Mouse (Mus musculus): ENCODE data around the gene Gtf2h3.

DNA sequence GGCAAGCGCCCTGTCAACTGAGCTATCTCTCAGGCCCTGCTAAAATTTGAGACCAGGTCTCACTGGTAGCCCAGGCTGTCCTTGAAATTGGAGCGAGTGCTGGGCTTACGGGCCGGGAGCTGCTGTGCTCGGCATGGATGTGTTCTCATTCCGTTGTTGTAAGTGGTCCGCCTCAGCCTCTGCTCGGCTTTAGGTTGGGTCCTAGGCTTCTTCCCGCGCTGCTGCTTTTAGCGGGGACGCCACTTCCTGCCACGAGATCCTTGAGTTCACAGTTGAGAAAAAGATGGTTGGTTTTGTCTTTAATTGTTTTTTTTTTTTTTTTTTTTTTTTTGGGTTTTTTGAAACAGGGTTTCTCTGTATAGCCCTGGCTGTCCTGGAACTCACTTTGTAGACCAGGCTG is 58.9 kb downstream of the Gtf2h3 start:
- TF ChIP-seq CTCF (IDR thresholded peaks at IDR 0.05; ENCODE audit: low read depth, low read length) (no peak), POLR2A (IDR thresholded peaks at IDR 0.05; ENCODE audit: borderline replicate concordance, low read depth, low read length) (no peak)

All from bone marrow macrophage, adult 2 months (primary cell).